Mouse (Mus musculus) G1E (cell line): Measurements from ENCODE around the gene Ppp3ca.

Experiments used
- CTCF ChIP-seq: IDR thresholded peaks from 2 replicates; pipeline ENCODE4 v1.5.1; 2012; ENCODE audit warnings: low read depth, low read length, inconsistent platforms, mixed read lengths
- GATA1 ChIP-seq: IDR thresholded peaks from 2 replicates; pipeline ENCODE4 v1.6.1; 2012; ENCODE audit warnings: borderline replicate concordance, low read length, inconsistent platforms, mixed read lengths
- POLR2AphosphoS5 ChIP-seq: IDR thresholded peaks from 2 replicates; pipeline ENCODE4 v1.6.1; 2012; ENCODE audit warnings: low read depth, low read length, inconsistent platforms; ENCODE audit not compliant: insufficient replicate concordance

DNA sequence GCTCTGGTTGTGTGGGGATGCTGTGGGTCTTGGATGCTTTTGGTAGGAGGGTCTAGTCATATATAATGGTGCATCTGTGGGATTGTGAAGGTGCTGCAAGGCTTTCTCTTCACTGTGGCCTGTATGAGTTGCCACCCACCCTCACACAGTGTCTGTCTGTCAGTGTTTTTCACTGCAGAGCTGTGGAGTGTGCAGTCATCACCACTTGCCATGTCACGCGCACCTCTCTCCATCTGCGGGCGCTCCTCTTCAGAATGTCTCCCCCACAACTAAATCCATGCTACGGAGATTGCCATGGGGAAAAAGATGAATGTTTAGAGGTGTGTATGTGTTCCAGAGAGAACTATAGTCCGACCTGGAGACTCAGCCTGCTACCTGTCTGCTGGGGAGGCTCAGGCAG, 61.7 kb downstream of the Ppp3ca start:
- TF ChIP-seq CTCF = no peak
- TF ChIP-seq GATA1 = no peak
- TF ChIP-seq POLR2AphosphoS5 = no peak
